Mouse (Mus musculus): Measurements from ENCODE around the gene Cox8b. TPM values are rescaled to one million over a fixed set of nuclear protein-coding genes. Genes with fewer than 3 reads are reported as not detected.

Cox8b gene
- polyA plus RNA-seq, 1 experiment from 2014 or later, result not detected

DNA sequence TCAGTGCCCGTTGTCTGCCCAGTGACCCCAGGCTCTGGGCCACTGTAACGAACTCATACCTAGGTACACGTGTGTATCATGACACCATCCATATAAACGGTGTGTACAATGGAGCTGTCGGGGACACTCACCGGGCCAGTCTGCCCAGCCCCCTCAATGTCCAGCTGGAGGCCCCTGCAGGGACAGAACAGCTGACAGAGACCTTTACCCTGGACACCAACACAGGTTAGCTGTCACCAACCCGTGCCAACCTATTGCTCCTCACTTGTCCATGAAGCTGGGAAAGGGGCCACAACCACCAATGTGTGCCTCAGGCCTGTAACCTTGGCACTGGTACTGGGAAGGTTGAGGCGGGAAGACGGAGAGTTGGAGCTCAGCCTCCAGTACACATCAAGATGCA, 42.1 kb upstream of the Cox8b start:
- Histone ChIP-seq H3K27ac (ENCODE audit: low read depth, low read length) (no peak overlapping the region; the same call in 1 of the 2 replicates), H3K36me3 (ENCODE audit: control insufficient read depth, insufficient read depth, low read length) (no peaks in the 10 kb centered on the region), H3K9me3 (ENCODE audit: control insufficient read depth, low read length) (no peaks in the 10 kb centered on the region), H3K4me2 (ENCODE audit: low read depth, low read length) (peak overlapping the region; percentile 45), H3K27me3 (ENCODE audit: control insufficient read depth, insufficient read depth, low read length) (no peaks in the 10 kb centered on the region), H3K4me1 (ENCODE audit: control insufficient read depth, insufficient read depth, low read length) (peaks cover 5% of the 10 kb centered on the region; the same call in 1 of the 2 replicates), H3K4me3 (ENCODE audit: low read depth, low read length) (no peak overlapping the region), H3K9ac (replicated peaks; ENCODE audit: low read depth, low read length) (no peak overlapping the region; the same call in 1 of the 2 replicates)
- 66% methylated on average over 9 of the region's 9 CpGs for WGBS
- no peak for ATAC-seq (ENCODE audit: low read depth)

DNA sequence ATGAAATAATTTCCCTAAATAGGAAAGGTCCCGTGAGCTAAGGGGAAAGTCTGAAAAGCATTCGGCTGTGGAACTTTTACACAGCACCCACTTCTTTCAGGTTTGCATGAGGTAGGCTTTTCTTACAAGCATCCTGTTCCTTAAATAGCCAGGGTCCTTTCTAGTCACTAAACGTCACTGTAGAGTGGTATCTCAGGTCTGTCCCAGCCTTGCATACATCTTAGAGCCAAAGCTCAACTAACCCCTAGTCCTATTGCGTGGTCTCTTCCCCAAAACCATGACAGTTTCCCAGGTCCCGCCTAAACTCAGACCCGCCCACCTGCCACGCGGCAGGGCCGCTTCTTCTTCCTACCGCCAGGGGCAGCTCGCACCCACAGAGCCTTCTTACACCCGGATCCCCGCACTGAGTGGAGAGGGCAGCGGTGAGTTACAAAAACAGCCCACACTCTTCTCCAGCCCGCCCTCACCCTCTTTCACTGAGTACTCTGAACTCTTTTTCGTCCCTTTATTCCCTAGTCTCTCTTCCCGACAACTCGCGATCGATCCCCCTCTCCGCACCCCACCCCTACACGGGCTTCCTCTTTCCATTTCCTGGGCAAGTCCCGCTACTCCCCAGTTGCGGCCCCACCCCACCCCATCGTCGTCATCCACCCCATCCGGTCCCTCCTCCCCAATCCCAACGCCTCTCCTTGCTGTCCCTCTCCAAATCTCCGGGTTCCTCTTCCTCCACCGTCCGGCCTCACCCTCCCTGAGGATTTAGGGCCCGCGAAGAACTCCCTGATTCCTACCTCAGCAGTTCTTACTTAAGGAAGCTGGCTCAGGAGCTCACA, 41.2 kb upstream of the Cox8b start, which contains the start of gene Pgghg:
TSS of gene Pgghg (plus strand) at position 170 of the 830 bp plus-strand sequence.
- no peaks in the 10 kb centered on the region for H3K9me3 ChIP-seq (ENCODE audit: control insufficient read depth, low read length)
- H3K36me3 ChIP-seq (ENCODE audit: control insufficient read depth, insufficient read depth, low read length), result no peaks in the 10 kb centered on the region
- peak within 1 kb of the TSS; percentile 42 for H3K9ac ChIP-seq (replicated peaks; ENCODE audit: low read depth, low read length)
- peak within 1 kb of the TSS; percentile 45 for H3K4me2 ChIP-seq (ENCODE audit: low read depth, low read length)
- peaks cover 5% of the 10 kb centered on the region; the same call in 1 of the 2 replicates for H3K4me1 ChIP-seq (ENCODE audit: control insufficient read depth, insufficient read depth, low read length)
- H3K27ac ChIP-seq (ENCODE audit: low read depth, low read length), result peak within 1 kb of the TSS; percentile 49; the same call in 1 of the 2 replicates
- no peaks in the 10 kb centered on the region for H3K27me3 ChIP-seq (ENCODE audit: control insufficient read depth, insufficient read depth, low read length)
- ATAC-seq (ENCODE audit: low read depth), result peak; percentile 84
- H3K4me3 ChIP-seq (ENCODE audit: low read depth, low read length), result peak within 1 kb of the TSS; percentile 30
- 3% methylated on average over 33 of the region's 33 CpGs for WGBS

DNA sequence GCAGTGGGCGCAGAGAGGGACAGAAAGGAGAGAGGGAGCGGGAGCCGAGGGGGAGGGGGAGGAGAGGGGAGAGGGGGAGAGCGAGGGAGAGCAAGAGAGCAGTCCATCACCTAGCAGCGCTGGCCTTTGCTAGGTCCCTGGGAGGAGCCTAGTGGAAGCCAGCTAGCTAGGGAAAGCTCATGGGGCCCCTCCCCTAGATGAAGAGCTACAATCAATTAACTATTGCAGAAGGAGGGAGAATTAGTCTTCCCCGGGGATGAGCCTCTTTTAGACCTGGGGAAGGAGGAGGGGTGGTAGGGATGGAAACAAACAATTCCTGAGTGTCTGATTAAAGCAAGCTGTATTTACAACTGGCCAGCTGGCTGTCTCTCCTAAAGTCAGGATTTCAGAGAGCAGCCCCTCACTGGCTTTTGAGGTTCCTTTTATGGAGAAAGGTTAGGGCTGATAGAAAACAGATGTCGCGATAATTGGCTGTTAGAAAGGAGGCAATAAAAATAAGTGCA, 39.5 kb upstream of the Cox8b start:
- H3K27ac ChIP-seq (ENCODE audit: low read depth, low read length), result no peak overlapping the region
- 0 out of 2 replicates have a peak overlapping the region, but pooled peaks have one; percentile 4 for H3K4me2 ChIP-seq (ENCODE audit: low read depth, low read length)
- H3K27me3 ChIP-seq (ENCODE audit: control insufficient read depth, insufficient read depth, low read length), result no peaks in the 10 kb centered on the region
- ATAC-seq (ENCODE audit: low read depth), result peak; percentile 63; the same call in 1 of the 2 replicates
- H3K36me3 ChIP-seq (ENCODE audit: control insufficient read depth, insufficient read depth, low read length), result no peaks in the 10 kb centered on the region
- H3K9ac ChIP-seq (replicated peaks; ENCODE audit: low read depth, low read length), result no peak overlapping the region
- H3K9me3 ChIP-seq (ENCODE audit: control insufficient read depth, low read length), result no peaks in the 10 kb centered on the region
- 3% methylated on average over 7 of the region's 8 CpGs for WGBS
- H3K4me1 ChIP-seq (ENCODE audit: control insufficient read depth, insufficient read depth, low read length), result peaks cover 5% of the 10 kb centered on the region; the same call in 1 of the 2 replicates
- H3K4me3 ChIP-seq (ENCODE audit: low read depth, low read length), result no peak overlapping the region

DNA sequence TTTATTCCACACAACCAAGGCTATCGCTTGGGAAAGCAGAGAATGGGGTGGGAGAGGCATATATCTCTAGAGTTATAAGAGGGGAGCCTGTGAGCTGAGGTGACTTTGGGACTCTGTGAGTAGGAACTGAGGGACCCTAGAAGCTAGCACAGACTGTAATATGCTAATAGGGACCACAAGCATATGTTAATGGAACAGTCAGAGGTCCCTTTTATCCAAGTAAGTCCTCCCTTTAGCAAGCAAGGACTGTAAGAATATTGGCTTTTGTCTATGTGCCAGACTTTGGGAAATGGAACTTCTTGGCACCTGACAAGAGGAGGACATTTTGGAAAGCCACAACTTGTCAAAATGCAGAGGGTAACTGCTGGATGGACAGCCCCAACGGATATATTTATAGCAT, 38.6 kb upstream of the Cox8b start:
- no peak for ATAC-seq (ENCODE audit: low read depth)
- 20% methylated on average over 2 of the region's 2 CpGs for WGBS
- Histone ChIP-seq H3K27me3 (ENCODE audit: control insufficient read depth, insufficient read depth, low read length) (no peaks in the 10 kb centered on the region), H3K9me3 (ENCODE audit: control insufficient read depth, low read length) (no peaks in the 10 kb centered on the region), H3K36me3 (ENCODE audit: control insufficient read depth, insufficient read depth, low read length) (no peaks in the 10 kb centered on the region), H3K4me3 (ENCODE audit: low read depth, low read length) (no peak overlapping the region), H3K4me2 (ENCODE audit: low read depth, low read length) (no peak overlapping the region), H3K4me1 (ENCODE audit: control insufficient read depth, insufficient read depth, low read length) (peaks cover 5% of the 10 kb centered on the region; the same call in 1 of the 2 replicates), H3K27ac (ENCODE audit: low read depth, low read length) (no peak overlapping the region), H3K9ac (replicated peaks; ENCODE audit: low read depth, low read length) (no peak overlapping the region)

DNA sequence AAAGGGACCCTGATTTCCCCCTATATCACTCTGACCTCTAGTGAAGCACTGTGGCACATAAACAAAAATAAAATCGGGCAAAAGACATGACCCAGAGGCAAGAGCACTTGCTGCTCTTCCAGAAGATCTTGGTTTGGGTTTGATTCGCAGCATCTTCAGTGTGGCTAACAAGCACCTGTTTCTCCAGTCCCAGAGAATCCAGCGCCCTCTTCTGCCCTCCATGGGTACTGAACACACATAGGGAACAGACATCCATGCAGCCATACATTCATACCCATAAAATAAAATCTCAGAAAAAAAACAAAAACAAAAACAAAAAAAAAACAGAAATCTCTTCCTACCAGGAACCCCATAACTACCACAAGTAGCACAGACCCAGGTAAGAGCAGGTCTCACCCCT, 38.2 kb upstream of the Cox8b start:
- Histone ChIP-seq H3K4me3 (ENCODE audit: low read depth, low read length) (no peak overlapping the region), H3K4me1 (ENCODE audit: control insufficient read depth, insufficient read depth, low read length) (peaks cover 5% of the 10 kb centered on the region; the same call in 1 of the 2 replicates), H3K9ac (replicated peaks; ENCODE audit: low read depth, low read length) (no peak overlapping the region), H3K36me3 (ENCODE audit: control insufficient read depth, insufficient read depth, low read length) (no peaks in the 10 kb centered on the region), H3K27me3 (ENCODE audit: control insufficient read depth, insufficient read depth, low read length) (no peaks in the 10 kb centered on the region), H3K27ac (ENCODE audit: low read depth, low read length) (no peak overlapping the region), H3K9me3 (ENCODE audit: control insufficient read depth, low read length) (no peaks in the 10 kb centered on the region), H3K4me2 (ENCODE audit: low read depth, low read length) (no peak overlapping the region)
- WGBS, result 44% methylated on average over 3 of the region's 3 CpGs
- ATAC-seq (ENCODE audit: low read depth), result no peak

DNA sequence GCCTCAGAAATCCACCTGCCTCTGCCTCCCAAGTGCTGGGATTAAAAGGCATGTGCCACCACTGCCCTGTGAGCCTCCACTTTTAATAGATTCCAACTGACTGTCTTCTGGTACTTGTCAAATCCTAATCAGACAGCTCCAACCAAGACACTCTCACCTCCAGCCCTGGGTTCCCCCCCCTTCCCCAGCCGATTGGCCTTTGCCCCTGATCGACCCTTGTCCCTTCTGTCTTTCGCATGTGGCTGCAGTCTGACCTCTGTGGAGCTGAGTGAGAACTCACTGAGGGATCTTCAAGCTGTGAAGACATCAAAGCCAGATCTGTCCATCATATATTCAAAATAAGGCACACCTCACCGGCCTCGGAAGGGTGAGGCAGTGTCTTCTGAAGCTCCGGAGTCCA, 26.9 kb upstream of the Cox8b start:
- Histone ChIP-seq H3K9ac (replicated peaks; ENCODE audit: low read depth, low read length) (no peak overlapping the region), H3K36me3 (ENCODE audit: control insufficient read depth, insufficient read depth, low read length) (no peaks in the 10 kb centered on the region), H3K4me3 (ENCODE audit: low read depth, low read length) (no peak overlapping the region), H3K27me3 (ENCODE audit: control insufficient read depth, insufficient read depth, low read length) (peaks cover 21% of the 10 kb centered on the region), H3K27ac (ENCODE audit: low read depth, low read length) (no peak overlapping the region), H3K4me2 (ENCODE audit: low read depth, low read length) (no peak overlapping the region), H3K9me3 (ENCODE audit: control insufficient read depth, low read length) (no peaks in the 10 kb centered on the region), H3K4me1 (ENCODE audit: control insufficient read depth, insufficient read depth, low read length) (peaks cover 8% of the 10 kb centered on the region; the same call in 1 of the 2 replicates)
- no peak for ATAC-seq (ENCODE audit: low read depth)
- 94% methylated on average over 6 of the region's 6 CpGs for WGBS

DNA sequence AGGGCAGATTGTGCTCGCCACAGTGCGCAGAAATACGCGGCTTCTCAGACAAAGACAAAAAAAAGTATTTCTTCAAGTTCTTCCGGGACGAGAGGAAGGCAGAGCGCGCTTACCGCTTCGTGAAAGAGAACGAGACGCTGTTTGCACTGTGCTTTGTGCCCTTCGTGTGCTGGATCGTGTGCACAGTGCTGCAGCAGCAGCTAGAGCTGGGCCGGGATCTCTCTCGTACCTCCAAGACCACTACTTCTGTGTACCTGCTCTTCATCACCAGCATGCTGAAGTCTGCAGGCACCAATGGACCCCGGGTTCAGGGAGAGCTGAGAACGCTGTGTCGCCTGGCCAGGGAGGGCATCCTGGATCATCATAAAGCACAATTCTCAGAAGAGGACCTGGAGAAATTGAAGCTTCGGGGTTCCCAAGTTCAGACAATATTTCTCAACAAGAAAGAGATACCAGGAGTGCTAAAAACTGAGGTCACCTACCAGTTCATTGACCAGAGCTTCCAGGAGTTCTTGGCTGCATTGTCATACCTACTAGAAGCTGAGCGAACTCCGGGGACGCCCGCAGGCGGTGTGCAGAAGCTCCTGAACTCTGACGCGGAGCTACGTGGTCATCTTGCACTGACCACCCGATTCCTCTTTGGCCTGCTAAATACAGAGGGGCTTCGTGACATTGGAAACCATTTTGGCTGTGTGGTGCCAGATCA, 23.0 kb upstream of the Cox8b start:
- Histone ChIP-seq H3K9me3 (ENCODE audit: control insufficient read depth, low read length) (no peaks in the 10 kb centered on the region), H3K4me2 (ENCODE audit: low read depth, low read length) (peak overlapping the region; percentile 69), H3K9ac (replicated peaks; ENCODE audit: low read depth, low read length) (no peak overlapping the region), H3K4me1 (ENCODE audit: control insufficient read depth, insufficient read depth, low read length) (peaks cover 8% of the 10 kb centered on the region; the same call in 1 of the 2 replicates), H3K4me3 (ENCODE audit: low read depth, low read length) (peak overlapping the region; percentile 30), H3K27ac (ENCODE audit: low read depth, low read length) (no peak overlapping the region), H3K27me3 (ENCODE audit: control insufficient read depth, insufficient read depth, low read length) (peaks cover 40% of the 10 kb centered on the region), H3K36me3 (ENCODE audit: control insufficient read depth, insufficient read depth, low read length) (no peaks in the 10 kb centered on the region)
- ATAC-seq (ENCODE audit: low read depth), result no peak
- 21% methylated on average over 30 of the region's 30 CpGs for WGBS

DNA sequence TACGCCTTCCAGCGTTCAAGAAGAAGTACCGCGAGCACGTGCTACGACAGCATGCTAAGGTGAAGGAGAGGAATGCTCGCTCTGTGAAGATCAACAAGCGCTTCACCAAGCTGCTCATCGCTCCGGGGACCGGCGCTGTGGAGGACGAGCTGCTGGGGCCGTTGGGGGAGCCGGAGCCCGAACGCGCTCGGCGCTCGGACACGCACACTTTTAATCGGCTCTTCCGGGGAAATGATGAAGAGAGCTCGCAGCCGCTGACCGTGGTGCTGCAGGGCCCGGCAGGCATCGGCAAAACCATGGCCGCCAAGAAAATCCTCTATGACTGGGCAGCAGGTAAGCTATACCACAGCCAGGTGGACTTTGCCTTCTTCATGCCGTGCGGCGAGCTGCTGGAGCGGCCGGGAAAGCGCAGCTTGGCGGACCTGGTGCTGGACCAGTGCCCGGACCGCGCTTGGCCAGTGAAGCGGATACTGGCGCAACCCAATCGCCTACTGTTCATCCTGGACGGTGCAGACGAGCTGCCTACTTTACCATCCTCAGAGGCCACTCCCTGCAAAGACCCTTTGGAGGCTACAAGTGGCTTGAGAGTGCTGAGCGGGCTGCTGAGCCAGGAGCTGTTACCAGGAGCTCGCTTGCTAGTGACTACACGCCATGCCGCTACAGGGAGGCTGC, 22.3 kb upstream of the Cox8b start:
- Histone ChIP-seq H3K27me3 (ENCODE audit: control insufficient read depth, insufficient read depth, low read length) (peaks cover 40% of the 10 kb centered on the region), H3K4me1 (ENCODE audit: control insufficient read depth, insufficient read depth, low read length) (peaks cover 8% of the 10 kb centered on the region; the same call in 1 of the 2 replicates)
- 0% methylated on average over 49 of the region's 49 CpGs for WGBS

More for the DNA sequence above, 22.3 kb upstream of the Cox8b start:
- no peaks in the 10 kb centered on the region for H3K9me3 ChIP-seq (ENCODE audit: control insufficient read depth, low read length)
- H3K36me3 ChIP-seq (ENCODE audit: control insufficient read depth, insufficient read depth, low read length), result no peaks in the 10 kb centered on the region
- ATAC-seq (ENCODE audit: low read depth), result 0 out of 2 replicates have a peak, but pooled peaks have one; percentile 46
- no peak overlapping the region for H3K27ac ChIP-seq (ENCODE audit: low read depth, low read length)
- no peak overlapping the region; the same call in 1 of the 2 replicates for H3K9ac ChIP-seq (replicated peaks; ENCODE audit: low read depth, low read length)
- H3K4me3 ChIP-seq (ENCODE audit: low read depth, low read length), result peak overlapping the region; percentile 30
- peak overlapping the region; percentile 69 for H3K4me2 ChIP-seq (ENCODE audit: low read depth, low read length)
